Mouse (Mus musculus): Measurements from ENCODE around the gene Alpk3. TPM values are rescaled to one million over a fixed set of nuclear protein-coding genes. Genes with fewer than 3 reads are reported as not detected.

Gene Alpk3
- 0.55 and 2.2 TPM in 2 replicates for polyA plus RNA-seq (2012; rRNA removed)

DNA sequence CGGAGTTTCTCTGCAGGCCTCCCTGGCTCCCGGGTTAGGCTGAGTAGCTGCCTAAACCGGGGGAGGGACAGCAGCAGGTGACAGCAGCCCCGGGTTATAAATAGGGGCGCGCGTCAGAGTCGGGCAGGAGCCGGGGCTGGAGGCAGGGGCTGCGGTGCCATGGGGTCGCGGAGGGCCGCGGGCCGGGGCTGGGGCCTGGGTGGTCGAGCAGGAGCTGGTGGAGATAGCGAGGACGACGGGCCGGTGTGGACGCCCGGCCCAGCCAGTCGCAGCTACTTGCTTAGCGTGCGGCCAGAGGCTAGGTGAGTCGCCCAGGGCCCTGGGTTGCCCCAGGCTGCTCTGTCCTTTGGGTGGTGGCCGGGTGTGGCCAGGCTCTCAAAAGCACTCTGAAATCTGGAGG is at the start of gene Alpk3:
Gene Alpk3 (plus strand): TSS at position 130 of the 400 bp plus-strand sequence.
- 52% methylated on average over 27 of the region's 27 CpGs for WGBS
- no peak for DNase-seq
- Histone ChIP-seq H3K4me3 (replicated peaks; ENCODE audit: extremely low read depth, low read depth, low read length) (no peak within 1 kb of the TSS), H3K4me1 (ENCODE audit: control insufficient read depth, insufficient read depth, low read length) (peaks cover 8% of the 10 kb centered on the region)
- TF ChIP-seq CTCF (IDR thresholded peaks at IDR 0.05; ENCODE audit: insufficient read depth, low read length) (no peak), POLR2A (IDR thresholded peaks at IDR 0.05; ENCODE audit: borderline replicate concordance, extremely low read depth, low read depth, low read length) (no peak)

- DNase-seq: no peak
- peaks cover 26% of the 10 kb centered on the region for H3K4me1 ChIP-seq (ENCODE audit: control insufficient read depth, insufficient read depth, low read length)
- no peak overlapping the region for H3K4me3 ChIP-seq (replicated peaks; ENCODE audit: extremely low read depth, low read depth, low read length)
- 58% methylated on average over 3 of the region's 3 CpGs for WGBS
- no peak for TF ChIP-seq POLR2A (IDR thresholded peaks at IDR 0.05; ENCODE audit: borderline replicate concordance, extremely low read depth, low read depth, low read length)
- TF ChIP-seq CTCF (IDR thresholded peaks at IDR 0.05; ENCODE audit: insufficient read depth, low read length): no peak
These were observed 49.1 kb upstream of the Alpk3 start for GRCm38 (mm10) chr7:81008285-81008684.

- Histone ChIP-seq H3K4me1 (ENCODE audit: control insufficient read depth, insufficient read depth, low read length) (peaks cover 14% of the 10 kb centered on the region), H3K4me3 (replicated peaks; ENCODE audit: extremely low read depth, low read depth, low read length) (no peak overlapping the region)
- TF ChIP-seq POLR2A (IDR thresholded peaks at IDR 0.05; ENCODE audit: borderline replicate concordance, extremely low read depth, low read depth, low read length) (no peak), CTCF (IDR thresholded peaks at IDR 0.05; ENCODE audit: insufficient read depth, low read length) (no peak)
- DNase-seq: no peak
- 83% methylated on average over 3 of the region's 3 CpGs for WGBS
These were observed 45.8 kb upstream of the Alpk3 start for GRCm38 (mm10) chr7:81011576-81011975.

GRCm38 (mm10) chr7:81020307-81020706 is 37.1 kb upstream of the Alpk3 start:
- TF ChIP-seq CTCF (IDR thresholded peaks at IDR 0.05; ENCODE audit: insufficient read depth, low read length) (no peak), POLR2A (IDR thresholded peaks at IDR 0.05; ENCODE audit: borderline replicate concordance, extremely low read depth, low read depth, low read length) (no peak)
- WGBS: 74% methylated on average over 11 of the region's 11 CpGs
- H3K4me1 ChIP-seq (ENCODE audit: control insufficient read depth, insufficient read depth, low read length): no peaks in the 10 kb centered on the region

DNA sequence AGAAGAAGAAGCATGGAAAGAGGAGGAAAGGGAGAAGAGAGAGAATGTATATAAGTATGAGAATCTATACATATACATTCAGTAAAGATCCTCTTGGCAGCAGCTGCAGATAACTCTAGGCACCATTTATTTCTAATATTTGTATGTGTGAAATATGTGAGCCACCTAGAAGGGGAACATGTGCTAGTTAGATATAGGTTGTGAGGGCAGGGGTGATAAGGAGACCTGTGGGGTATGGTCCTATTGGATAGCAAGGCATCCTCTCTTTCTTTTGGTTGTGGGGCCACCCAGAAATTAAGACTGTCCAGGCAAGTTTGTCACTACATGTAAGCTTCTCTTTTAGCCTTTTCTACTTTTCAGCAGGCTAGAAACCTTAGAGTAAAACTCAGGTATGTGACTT is 34.7 kb upstream of the Alpk3 start:
- Histone ChIP-seq H3K4me1 (ENCODE audit: control insufficient read depth, insufficient read depth, low read length) (no peaks in the 10 kb centered on the region), H3K4me3 (replicated peaks; ENCODE audit: extremely low read depth, low read depth, low read length) (no peak overlapping the region)
- TF ChIP-seq POLR2A (IDR thresholded peaks at IDR 0.05; ENCODE audit: borderline replicate concordance, extremely low read depth, low read depth, low read length) (no peak), CTCF (IDR thresholded peaks at IDR 0.05; ENCODE audit: insufficient read depth, low read length) (no peak)
- no peak for DNase-seq

More at GRCm38 (mm10) chr7:81020307-81020706, 37.1 kb upstream of the Alpk3 start:
- DNase-seq: no peak
- H3K4me3 ChIP-seq (replicated peaks; ENCODE audit: extremely low read depth, low read depth, low read length): no peak overlapping the region

GRCm38 (mm10) chr7:81024118-81024517 is 33.3 kb upstream of the Alpk3 start:
- Histone ChIP-seq H3K4me1 (ENCODE audit: control insufficient read depth, insufficient read depth, low read length) (no peaks in the 10 kb centered on the region), H3K4me3 (replicated peaks; ENCODE audit: extremely low read depth, low read depth, low read length) (no peak overlapping the region)
- no peak for TF ChIP-seq CTCF (IDR thresholded peaks at IDR 0.05; ENCODE audit: insufficient read depth, low read length)
- no peak for TF ChIP-seq POLR2A (IDR thresholded peaks at IDR 0.05; ENCODE audit: borderline replicate concordance, extremely low read depth, low read depth, low read length)
- no peak for DNase-seq
- WGBS: 74% methylated on average over 5 of the region's 5 CpGs

- no peaks in the 10 kb centered on the region for H3K4me1 ChIP-seq (ENCODE audit: control insufficient read depth, insufficient read depth, low read length)
- WGBS: 97% methylated on average over 9 of the region's 9 CpGs
- H3K4me3 ChIP-seq (replicated peaks; ENCODE audit: extremely low read depth, low read depth, low read length): no peak overlapping the region
- TF ChIP-seq CTCF (IDR thresholded peaks at IDR 0.05; ENCODE audit: insufficient read depth, low read length): no peak
- TF ChIP-seq POLR2A (IDR thresholded peaks at IDR 0.05; ENCODE audit: borderline replicate concordance, extremely low read depth, low read depth, low read length): no peak
- no peak for DNase-seq
These were observed 32.7 kb upstream of the Alpk3 start for GRCm38 (mm10) chr7:81024651-81025050.

DNA sequence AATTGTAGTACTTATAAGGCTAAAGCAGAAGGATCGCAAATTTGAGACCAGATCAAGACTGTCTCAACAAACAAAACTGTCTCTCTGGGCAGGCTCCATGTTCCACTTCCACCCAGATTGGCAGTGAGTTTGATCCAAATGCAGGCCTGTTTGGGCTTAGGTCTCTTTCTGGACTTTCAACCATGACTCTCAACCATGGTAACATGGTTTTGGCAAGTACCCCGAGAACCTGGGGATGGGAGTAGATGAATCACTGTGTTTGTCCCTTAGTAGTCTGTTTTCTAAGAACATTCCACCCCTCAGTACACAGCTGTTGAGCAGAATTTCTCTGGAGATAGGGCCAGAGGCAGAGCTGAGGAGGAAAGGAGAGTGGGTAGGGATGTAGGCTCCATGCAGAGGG is 31.6 kb upstream of the Alpk3 start:
- no peak for DNase-seq
- WGBS: 77% methylated on average over 2 of the region's 2 CpGs
- TF ChIP-seq CTCF (IDR thresholded peaks at IDR 0.05; ENCODE audit: insufficient read depth, low read length): no peak
- no peaks in the 10 kb centered on the region for H3K4me1 ChIP-seq (ENCODE audit: control insufficient read depth, insufficient read depth, low read length)
- H3K4me3 ChIP-seq (replicated peaks; ENCODE audit: extremely low read depth, low read depth, low read length): no peak overlapping the region

GRCm38 (mm10) chr7:81039711-81040110 is 17.7 kb upstream of the Alpk3 start:
- no peak for DNase-seq
- H3K4me3 ChIP-seq (replicated peaks; ENCODE audit: extremely low read depth, low read depth, low read length): no peak overlapping the region
- TF ChIP-seq POLR2A (IDR thresholded peaks at IDR 0.05; ENCODE audit: borderline replicate concordance, extremely low read depth, low read depth, low read length) (no peak), CTCF (IDR thresholded peaks at IDR 0.05; ENCODE audit: insufficient read depth, low read length) (no peak)
- 50% methylated on average over 2 of the region's 2 CpGs for WGBS
- no peaks in the 10 kb centered on the region for H3K4me1 ChIP-seq (ENCODE audit: control insufficient read depth, insufficient read depth, low read length)

DNA sequence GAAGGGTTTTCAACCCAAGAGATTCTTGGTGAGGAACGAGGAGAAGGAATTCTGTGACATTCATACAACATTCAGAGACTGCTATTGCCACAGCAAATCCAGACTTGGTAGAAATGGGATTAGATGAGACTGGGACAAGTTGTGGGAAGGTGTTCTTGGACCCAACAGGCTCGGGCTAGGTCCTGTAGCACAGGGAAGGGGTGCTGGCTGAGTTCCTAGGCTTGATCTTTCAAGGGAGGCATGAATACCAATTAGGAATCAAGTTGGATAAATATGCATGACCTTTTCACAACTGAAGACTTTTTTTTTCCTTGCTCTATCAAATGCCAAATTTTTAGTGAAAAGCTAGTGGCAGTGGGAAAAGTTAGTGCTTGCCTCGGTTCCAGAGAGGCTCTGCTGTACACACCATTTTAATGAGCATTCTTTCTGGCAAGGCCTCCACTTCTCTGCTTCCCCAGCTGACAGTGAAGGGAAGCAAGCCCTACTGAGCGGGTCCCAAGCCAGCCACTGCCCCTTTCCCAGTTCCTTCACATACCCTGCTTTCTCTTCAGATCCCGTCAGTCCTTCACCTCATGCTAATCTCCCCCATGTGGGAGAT is 14.3 kb upstream of the Alpk3 start:
- no peak for TF ChIP-seq CTCF (IDR thresholded peaks at IDR 0.05; ENCODE audit: insufficient read depth, low read length)
- no peak for TF ChIP-seq POLR2A (IDR thresholded peaks at IDR 0.05; ENCODE audit: borderline replicate concordance, extremely low read depth, low read depth, low read length)
- Histone ChIP-seq H3K4me1 (ENCODE audit: control insufficient read depth, insufficient read depth, low read length) (no peaks in the 10 kb centered on the region), H3K4me3 (replicated peaks; ENCODE audit: extremely low read depth, low read depth, low read length) (no peak overlapping the region)
- 75% methylated on average over 5 of the region's 5 CpGs for WGBS
- DNase-seq: no peak
